Mouse (Mus musculus): ENCODE measurements around the gene Vps29.
"Not testable (repeated sequence)": the region's sequence is repeated elsewhere in the genome, so short reads cannot be mapped to it uniquely, and the experiment has no call there.

Gene Vps29

DNA sequence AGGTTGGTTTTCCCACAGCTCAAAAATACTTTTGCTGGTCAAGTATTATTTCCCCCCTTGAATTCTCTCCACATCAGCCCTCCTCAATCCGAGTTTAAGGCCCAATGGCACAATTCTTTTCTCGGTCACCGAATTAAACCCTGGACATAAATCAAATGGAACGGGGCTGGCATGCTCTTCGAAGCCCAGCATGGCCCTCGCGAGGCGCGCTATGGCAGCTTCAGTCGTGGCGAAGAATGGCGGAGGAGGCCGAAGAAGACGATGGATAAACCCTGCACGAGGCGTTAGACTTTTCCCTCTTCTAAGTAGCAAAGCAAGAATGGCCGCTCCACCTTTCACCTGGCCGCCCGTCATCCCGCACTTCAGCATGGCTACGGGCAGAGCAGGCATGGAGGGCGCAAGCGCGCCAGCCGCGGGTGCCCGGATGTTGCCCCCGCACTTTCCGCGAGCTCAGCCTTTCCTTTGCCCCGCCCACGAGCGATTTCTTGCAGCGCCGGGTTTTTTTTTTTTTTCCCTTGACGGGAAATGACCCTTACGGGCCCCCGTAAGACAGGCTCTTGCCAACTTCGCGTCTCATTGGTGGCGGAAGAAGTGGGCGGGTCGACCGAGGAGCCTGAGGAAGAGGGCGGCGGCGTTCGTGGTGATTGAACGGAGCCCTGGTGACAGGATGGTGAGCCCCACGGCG is at the start of gene Vps29, which contains the start of gene Rad9b:
TSS of gene Vps29 (plus strand) at position 563 of the 685 bp plus-strand sequence.
TSS of gene Rad9b (minus strand) at position 427 of the 685 bp plus-strand sequence.
- DNase-seq, result peak; percentile 96

DNA sequence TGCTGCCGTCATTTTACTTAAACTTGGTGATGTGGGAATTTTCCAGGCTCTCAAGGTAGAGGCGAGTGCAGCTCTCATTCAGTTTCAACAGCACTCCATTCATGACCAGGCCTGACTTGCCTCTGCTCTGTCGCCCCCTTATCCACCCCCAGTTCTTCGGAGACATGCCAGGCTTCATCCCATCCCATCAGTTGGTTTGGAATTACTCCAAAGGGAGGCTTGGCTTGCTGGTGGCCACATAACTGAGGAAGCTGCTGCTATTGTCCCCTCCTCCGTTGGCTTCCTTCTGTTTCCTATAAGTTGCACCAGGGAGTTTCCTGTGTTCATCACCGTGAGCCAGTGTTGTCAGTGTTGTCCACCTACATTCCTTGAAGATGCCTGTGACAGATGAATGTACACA is 49.6 kb upstream of the Vps29 start:
- DNase-seq, result no peak

DNA sequence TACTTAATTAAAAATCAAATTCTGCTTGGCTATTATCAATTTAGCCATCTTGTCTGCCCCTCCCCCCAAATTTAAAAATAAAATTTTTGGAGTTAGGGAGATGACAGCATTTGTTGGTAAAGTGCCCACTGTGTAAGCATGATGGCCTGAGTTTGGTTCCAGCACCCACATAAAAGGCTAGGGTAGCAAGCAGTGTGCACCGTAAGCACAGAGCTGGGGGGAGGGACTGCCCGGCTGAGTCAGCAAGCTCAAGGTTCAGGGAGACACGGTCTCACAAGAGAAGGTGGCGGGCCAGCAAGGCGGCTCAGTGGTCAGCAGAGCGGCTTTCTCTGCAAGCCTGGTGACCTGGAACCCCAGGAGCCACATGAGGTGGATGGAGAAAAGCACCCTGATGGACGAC is 48.7 kb upstream of the Vps29 start:
- DNase-seq, result peak; percentile 83

DNA sequence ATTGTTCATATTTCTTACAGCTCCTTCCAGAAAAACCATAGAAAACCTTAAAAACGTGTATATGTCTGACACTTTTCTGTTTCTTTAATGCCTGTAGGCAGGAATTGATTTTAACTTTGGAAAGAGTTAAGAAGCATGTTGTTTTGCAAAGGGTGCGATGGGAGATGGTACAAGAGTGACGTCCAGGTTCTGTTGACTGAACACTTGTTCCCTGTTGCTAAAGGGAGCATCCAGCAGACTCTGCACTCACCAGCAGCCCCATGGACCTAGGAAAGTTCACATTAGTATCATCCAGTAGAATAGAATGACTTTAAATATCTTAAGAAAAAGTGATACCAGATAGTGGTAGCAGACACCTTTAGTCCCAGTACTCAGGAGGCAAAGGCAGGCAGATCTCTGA is 47.6 kb upstream of the Vps29 start:
- DNase-seq, result no peak

DNA sequence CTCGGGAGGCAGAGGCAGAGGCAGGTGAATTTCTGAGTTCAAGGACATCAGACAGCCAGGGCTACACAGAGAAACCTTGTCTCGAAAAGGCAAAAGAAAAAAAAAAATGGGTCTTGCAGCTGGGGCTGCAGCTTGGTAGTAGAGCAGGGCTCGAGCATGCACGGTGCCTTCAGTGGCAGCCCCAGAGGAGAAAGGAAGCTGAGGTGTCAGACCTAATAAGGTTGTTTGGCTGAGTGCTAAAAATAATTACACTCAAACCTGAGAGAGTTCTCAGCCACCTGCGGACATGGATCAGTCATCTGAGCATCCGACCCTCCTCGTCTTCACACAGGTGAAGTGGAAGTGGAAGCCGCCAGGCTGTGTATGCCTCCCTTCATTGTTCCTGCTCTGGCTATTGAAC is 43.5 kb upstream of the Vps29 start:
- DNase-seq, result no peak

DNA sequence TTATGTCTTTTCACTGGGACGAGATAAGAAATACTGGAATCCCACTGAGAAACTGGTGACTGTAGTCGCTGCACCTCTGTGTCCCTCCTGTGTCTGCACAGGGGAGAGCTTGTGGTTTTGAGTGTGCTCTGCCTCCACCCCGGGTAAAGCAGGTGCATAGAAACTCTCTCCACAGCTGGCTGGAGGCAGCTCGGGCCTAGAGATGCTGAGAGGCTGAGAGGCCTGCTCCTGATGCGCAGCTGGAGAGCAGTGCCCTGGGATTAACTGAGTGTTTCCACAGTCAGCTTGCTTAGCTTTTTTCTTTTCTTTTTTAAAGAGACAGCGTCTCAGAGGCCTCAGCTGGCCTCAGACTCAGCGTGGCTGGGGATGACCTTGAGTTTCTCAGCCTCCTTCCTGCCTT is 42.5 kb upstream of the Vps29 start:
- DNase-seq, result no peak

DNA sequence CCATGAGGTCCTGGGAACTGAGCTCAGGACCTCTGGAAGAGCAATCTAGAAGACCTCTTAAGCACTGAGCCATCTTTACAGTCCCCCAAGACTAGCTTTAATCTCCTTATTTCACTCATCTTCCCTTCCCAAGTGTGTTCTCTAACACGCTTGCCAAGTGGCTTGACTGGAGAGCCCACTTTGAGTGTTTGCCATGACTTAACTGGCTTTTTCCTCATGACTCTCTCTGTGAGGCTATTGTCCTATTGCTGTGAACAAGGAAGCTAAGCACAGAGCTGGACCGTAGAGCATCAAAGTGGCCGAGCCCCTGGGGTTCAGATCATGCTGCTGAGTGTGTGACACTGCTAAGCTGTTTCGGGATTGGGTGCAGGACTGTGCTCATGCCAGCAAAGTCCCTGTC is 41.8 kb upstream of the Vps29 start:
- no peak for DNase-seq

DNA sequence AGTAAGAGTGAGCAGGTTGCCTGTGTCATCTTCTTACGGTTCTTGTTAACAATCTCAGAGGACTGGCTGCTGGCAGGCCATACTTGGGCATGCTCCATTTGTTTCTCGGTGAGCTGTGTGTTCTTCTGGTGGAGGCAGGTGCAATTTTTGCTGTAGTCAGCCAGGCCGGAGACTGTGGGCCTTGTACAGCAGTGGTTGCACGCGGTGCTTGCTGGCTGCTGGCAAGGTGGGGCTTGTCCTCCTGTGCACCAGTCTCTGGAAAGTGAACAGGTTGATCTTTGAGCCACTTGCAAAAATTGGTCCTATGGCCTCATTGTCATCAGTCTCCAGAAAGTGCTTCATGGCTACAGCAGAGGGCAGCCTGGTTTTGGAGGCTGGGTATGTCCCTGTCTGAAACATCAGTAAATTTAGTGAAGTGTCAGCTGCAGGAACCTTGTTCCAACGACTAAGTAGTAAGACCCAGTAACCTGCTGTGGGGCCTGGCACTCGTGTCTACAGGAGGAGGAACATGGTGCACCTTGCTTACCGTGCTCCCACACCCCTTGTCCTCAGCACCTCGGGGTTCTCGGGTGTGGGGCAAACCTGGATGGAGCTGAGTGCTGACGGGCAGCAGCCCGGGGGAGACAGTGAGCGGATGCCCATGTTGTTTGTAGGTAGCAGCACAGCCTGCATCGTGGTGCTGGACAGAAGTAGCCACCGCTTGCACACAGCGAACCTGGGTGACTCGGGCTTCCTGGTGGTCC is 41.1 kb upstream of the Vps29 start:
- peak; percentile 62 for DNase-seq

DNA sequence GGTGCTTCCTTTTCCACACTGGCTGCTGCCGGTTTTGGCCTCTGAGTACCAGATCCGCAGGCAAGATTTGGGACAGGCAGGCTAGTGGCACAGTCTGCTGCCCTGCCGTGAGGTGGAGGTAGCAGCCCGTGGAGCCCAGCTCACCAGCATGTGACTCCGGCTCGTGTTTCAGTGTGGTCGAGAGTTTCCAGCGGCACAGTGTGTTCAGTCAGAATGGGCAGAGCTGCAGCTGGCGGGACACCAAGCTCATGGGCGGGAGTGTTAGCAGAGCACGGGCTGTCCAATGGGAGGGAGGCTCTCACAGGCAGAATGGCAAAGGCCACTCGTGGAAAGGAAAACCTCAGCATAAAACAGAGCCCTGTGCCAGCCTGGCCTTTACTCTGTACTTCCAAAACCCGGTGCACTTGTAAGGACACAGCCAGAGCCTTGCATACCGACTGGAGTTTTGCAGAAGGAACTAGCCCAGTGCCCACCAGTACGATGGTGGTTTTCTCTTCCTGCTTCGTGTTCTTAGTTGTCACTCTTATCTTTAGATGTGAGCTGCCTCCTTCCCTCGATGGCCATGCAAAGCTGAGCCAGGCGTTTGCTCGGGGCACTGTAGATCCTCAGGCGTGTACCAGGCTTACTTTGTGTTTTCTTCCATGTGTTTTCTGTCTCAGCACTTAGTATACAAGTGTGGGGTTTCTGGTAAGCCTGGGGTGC is 39.1 kb upstream of the Vps29 start:
- DNase-seq, result peak; percentile 99

DNA sequence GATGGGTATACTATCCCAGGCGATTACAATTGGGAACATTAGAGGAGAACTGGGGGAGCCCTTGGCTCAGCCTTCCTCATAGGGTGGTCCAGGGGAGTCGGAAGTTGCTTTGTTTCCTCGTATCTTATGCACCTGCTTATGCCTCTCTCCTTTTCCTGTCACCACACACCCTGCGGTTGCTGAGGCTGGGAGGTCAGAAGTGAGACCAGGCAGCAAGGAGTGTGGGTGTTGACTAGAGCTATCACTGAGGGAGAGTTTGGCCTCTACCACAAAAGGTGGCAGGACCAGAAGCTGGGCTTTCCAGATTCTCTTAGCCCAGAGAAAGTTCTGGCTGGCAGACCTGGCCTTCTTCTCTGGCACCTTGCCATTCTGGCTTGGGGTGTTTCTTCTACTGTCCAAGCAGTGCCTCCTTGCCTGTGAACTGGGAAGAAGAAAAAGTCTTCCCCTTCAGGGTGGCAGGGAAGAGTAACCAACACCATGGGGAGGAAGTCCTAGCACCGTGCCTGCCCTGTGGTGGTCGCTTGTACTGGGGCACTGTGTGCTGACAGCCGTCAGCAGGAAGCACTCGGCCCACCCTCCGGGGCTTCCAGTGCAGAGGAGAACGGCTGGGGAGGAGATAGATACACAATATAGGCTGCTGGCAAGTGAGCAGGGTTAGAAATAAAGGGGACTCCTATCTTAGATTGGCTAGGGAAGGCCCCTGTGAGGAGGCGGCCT is 36.7 kb upstream of the Vps29 start:
- DNase-seq, result no peak

DNA sequence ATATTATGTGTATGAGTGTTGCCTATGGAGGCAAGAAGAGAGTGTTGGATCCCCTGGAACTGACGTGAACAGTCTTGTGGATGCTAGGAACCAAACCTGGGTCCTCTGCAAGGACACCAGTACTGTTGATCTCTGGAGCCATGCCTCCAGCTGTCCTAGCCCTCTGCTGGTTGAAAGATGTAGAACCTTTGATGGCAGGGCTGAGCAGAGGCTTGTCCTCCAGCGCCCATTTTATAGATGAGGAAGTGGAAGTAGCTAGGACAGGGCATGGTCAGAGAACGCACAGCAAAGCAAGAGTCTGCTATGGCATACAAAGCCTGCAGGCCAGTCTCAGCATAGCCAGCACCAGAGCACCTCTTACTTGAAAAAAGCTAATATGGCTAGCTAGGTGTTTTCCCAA is 36.1 kb upstream of the Vps29 start:
- no peak for DNase-seq

DNA sequence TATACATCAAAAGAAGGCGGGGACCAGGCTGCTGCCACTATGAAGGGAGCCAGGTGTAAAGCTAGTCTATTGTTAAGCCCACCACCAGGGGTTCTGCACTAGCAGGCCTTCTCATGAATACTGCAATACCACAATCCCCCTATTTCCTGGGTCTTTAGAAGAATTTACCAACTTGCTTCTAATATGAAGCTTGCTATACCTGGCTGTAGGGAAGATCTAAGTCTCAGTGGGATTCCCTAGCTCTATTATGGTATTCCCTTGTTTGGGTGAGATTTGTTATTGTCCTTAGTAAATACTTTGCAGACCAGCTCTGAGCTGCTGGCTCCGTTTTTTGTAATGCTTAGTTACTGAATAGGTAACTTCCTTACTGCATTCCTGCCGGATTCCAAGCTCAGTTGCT is 35.2 kb upstream of the Vps29 start:
- DNase-seq, result not testable (repeated sequence)

DNA sequence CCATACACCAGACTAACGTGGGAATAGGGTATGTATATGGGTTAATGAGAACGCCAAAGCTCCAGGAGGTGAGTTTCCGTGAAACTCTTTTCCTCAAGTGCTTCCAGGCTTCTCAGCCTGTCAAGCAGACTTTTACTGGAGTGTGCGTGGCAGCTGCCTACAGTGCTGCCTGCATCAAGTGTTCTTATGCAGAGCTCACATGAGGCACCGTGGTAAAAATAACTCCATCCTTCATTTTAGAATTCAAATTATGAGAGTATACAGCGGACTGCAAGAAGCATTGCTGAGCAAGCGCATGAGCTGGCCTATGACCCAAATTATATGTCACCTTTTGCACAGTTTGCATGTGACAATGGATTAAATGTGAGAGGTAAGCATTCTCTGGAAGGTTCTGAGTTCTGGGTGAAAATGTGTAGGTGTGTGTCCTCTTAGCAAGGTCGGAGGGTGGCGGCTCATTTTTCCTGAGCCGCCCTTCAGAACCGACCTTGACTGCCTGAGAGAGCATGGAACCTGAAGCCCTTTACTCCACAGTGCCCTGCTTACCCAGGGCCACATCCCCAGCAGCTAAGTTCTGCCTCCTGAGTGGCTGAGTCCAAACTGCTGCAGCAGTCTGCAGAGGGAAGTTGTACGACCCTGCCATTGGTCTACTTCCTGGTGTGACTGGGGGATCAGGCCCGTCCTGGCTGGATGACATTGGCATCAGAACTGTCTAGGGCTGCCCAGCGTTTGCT is 34.5 kb upstream of the Vps29 start:
- DNase-seq, result peak; percentile 61

DNA sequence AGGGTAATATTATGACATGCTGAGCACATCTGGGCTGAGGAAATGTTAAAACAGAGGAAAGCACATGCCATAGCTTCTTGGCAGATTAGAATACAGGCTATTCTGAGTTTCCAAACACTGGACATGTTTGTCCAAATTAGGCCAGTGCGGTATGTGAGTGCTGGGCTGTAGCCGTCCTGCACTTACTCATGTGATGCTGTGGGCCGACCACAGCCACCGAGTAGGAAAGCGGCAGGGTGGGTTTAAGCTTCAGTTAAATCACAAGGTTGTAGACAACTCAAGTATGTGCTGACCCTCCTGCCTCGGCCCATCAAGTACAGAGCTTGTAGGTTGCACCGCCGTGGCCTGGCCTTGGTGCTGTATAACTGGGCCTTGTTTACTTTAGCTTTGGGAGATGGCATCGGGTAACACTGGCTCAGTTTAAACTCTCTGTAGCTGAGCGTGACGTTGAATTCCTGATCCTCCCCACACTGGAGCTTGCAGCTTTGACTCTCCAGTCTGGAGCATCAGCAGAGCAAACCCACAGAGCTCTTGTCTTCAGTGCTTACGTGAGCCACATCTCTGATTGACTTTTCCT is 33.9 kb upstream of the Vps29 start:
- DNase-seq, result no peak

DNA sequence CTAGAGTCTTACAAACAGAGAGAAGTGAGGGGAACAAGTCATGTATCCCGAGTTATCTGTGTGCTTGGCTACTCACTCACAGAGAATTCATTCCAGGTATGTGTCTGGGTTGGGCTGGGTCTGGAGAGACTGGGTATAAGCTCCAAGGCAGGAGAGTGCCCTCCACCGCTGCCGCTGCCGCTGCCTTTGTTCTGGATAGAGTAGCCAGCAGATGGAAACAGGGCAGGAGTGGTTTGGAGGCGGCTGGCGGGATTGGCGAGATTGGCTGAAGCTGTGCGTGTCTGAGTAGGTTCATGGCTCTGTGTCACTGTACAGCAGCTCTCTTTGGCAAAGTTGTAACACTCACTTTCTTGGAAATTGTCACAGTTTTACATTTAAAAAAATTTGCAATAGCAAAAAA is 30.6 kb upstream of the Vps29 start:
- no peak for DNase-seq

DNA sequence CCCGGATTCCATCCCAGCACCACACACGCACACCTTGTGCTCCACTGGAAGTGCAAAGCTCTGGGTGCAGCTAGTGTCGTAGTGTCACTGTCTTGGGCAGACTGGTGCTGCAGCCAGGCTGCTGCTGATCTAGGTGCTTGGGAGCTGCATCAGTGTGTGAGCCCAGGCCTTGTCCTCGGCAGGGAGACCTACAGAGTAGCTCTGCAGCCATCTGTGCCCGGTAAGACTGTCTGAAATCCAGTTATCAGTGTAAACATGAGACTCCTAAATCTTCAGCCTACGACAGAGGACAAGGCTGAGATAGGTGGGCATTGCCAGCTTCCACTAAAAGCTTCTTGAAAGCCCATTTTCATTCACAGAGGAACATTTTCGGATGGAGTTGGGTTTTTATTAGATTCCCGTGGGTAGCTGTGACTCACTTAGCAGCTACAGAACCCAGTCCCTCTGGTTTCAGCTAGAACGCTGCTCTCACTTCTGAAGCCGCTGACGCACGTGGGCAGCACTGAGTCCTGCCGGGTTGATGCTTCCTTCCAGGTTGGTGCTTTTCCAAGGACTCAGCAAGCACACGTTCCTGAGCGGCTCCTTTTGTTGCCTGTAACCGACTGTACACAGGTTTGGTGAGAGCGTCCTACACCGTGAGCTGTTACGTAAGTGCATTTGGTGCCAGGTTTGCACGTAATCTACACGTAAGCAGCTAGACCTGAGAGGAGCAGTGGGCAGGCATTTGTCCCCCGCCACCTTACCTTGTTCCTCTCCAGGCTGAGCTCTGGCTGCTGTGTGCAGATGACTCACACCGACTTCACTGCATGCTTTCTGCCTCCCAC is 29.3 kb upstream of the Vps29 start:
- no peak for DNase-seq

DNA sequence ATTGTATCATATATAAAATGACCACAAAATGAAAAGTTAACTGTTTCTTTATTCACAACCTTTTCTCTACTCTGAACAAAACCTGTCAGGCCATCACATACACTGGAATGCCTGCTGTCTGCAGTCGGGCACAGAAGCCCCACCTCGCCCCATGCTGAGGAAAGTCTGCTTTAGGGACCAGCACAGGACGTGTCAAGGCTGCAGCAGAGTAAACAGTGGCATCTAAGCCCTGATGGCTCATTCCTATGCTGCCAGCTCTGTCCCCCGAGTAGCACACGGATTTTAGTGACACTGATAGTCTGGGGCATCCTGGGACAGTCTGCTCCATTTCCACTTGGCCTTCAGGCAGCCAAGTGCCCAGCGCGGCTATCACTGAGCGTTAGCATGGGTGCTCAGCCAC is 28.7 kb upstream of the Vps29 start:
- DNase-seq, result no peak

DNA sequence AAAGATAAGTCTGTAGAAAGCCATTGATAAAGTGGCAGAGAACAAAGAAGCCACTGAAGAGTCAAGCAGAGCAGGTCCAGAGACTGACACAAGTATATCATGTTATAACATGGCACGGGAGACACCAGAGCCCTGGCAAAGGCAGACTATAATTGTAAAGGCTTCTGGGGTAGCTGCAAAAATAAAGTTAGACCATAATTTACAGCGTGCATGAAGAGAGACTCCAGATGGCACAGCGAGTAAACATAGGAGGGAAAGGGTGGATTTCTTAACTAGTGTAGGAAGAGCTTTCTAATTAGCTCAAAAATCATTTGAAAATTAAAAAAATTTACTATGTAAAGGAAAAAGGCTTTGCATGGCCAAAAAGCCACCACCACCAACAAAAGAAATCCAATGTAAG is 26.9 kb upstream of the Vps29 start:
- no peak for DNase-seq

DNA sequence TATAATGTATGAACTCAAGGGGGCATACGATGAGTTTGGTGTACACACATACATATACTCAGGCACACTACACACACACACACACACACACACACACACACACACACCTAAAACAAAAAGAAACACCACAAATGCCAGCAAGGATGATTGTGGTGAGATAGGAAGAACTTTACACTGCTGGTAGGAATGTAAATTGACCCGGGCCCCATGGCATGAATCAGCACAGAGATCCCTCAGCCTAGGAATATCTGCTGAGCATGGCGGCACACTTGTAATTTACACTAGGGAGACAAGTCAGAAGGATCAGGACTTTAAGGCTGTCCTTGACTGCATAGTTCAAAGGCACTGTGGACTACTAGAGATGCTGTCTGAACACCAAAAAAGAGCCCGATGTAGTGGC is 23.9 kb upstream of the Vps29 start:
- DNase-seq, result no peak

DNA sequence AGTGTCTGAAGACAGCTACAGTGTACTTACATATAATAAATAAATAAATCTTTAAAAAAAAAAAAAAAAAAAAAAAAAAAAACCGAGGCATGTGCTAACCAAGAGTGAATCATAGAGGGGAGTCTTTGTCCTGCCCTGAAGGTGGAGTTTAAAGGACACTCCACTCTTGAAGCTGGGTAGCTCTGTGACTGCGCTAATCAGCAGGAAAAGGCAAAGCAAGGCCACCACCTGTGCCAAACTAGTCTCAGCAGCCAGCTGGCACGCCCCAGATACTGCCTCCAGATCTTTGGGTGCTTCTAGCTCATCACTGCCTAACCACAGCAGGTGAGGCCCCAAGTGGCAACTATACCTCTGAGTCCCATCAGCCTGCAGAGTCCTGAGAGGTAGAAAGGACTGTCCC is 19.5 kb upstream of the Vps29 start:
- DNase-seq, result no peak

DNA sequence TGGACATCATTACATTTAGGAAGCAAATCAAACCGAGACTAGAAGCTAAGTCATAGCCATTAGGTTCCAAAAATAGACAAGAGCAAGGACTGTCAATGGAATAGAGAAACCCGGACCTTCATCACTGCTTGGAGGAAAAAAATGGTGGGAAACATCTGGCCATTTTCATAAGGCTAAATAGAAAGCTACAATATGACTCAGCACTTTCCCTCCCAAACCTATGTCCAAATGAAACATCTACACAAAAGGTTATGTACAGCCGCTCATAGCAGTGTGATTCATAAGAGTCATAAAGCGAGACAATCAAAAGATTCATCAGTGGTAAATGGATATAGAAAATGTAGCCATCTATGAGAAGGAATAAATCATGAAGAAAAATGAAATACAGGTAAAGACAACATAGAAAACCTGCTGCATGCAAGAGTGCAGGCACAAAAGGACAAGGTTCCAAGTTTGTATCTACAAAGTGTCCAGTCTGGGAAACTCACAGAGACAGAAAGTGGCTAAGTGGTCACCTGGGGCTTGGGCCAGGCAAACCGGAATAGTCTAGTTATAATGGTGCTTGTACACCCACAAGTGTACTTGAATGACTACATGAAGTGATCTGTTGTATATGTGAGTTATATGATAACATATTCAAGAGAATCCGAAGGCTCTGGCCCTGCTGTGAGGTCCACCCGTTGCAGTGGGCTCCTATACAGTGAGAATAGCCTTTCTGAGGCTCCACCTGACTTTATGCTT is 17.4 kb upstream of the Vps29 start:
- no peak for DNase-seq
